Mouse (Mus musculus): ENCODE data around the gene Wfs1.

- TF ChIP-seq CTCF (IDR thresholded peaks at IDR 0.05; ENCODE audit: low read depth, low read length): no peak
- no peak for TF ChIP-seq POLR2A (IDR thresholded peaks at IDR 0.05; ENCODE audit: extremely low read depth, insufficient read depth, low read length)
Measured at GRCm38 (mm10) chr5:36960501-36960900, 28.5 kb downstream of the Wfs1 start.
